Mouse (Mus musculus): ENCODE measurements around the gene Gcg. TPM values are rescaled to one million over a fixed set of nuclear protein-coding genes. Genes with fewer than 3 reads are reported as not detected.

The Gcg gene
- 0.23 and 0.60 TPM in 2 replicates for polyA plus RNA-seq (2015; fragmentation: Nextera tagmentation; extraction: Ambion mirVana)

- Histone ChIP-seq H3K4me1 (ENCODE audit: control insufficient read depth, insufficient read depth, low read length) (peaks cover 3% of the 10 kb centered on the region; the same call in 1 of the 2 replicates), H3K27me3 (ENCODE audit: control insufficient read depth, insufficient read depth, low read depth, low read length) (no peaks in the 10 kb centered on the region), H3K4me2 (ENCODE audit: low read length) (no peak within 1 kb of the TSS), H3K27ac (ENCODE audit: low read length) (no peak within 1 kb of the TSS), H3K9me3 (replicated peaks; ENCODE audit: control insufficient read depth, low read length, poor library complexity, severe bottlenecking) (no peaks in the 10 kb centered on the region), H3K36me3 (ENCODE audit: control insufficient read depth, insufficient read depth, low read length) (no peaks in the 10 kb centered on the region), H3K9ac (ENCODE audit: low read depth, low read length) (no peak within 1 kb of the TSS), H3K4me3 (ENCODE audit: low read depth, low read length) (no peak within 1 kb of the TSS)
- ATAC-seq: no peak
- 80% methylated on average over 9 of the region's 9 CpGs for WGBS
Observed at GRCm38 (mm10) chr2:62483550-62483949, at the start of gene Gcg. Gene Gcg (minus strand): TSS chr2:62483650.

GRCm38 (mm10) chr2:62531065-62531464, 47.6 kb upstream of the Gcg start:
- Histone ChIP-seq H3K4me1 (ENCODE audit: control insufficient read depth, insufficient read depth, low read length) (no peaks in the 10 kb centered on the region), H3K27me3 (ENCODE audit: control insufficient read depth, insufficient read depth, low read depth, low read length) (no peaks in the 10 kb centered on the region), H3K9me3 (replicated peaks; ENCODE audit: control insufficient read depth, low read length, poor library complexity, severe bottlenecking) (no peaks in the 10 kb centered on the region), H3K27ac (ENCODE audit: low read length) (no peak overlapping the region), H3K4me2 (ENCODE audit: low read length) (no peak overlapping the region), H3K4me3 (ENCODE audit: low read depth, low read length) (no peak overlapping the region), H3K9ac (ENCODE audit: low read depth, low read length) (no peak overlapping the region), H3K36me3 (ENCODE audit: control insufficient read depth, insufficient read depth, low read length) (no peaks in the 10 kb centered on the region)
- ATAC-seq: no peak
- 72% methylated on average over 1 of the region's 1 CpGs for WGBS

GRCm38 (mm10) chr2:62526399-62526798, 42.9 kb upstream of the Gcg start:
- H3K27ac ChIP-seq (ENCODE audit: low read length): no peak overlapping the region
- no peaks in the 10 kb centered on the region for H3K36me3 ChIP-seq (ENCODE audit: control insufficient read depth, insufficient read depth, low read length)
- no peak overlapping the region for H3K4me2 ChIP-seq (ENCODE audit: low read length)
- no peaks in the 10 kb centered on the region for H3K27me3 ChIP-seq (ENCODE audit: control insufficient read depth, insufficient read depth, low read depth, low read length)
- no peak overlapping the region for H3K9ac ChIP-seq (ENCODE audit: low read depth, low read length)
- H3K4me1 ChIP-seq (ENCODE audit: control insufficient read depth, insufficient read depth, low read length): no peaks in the 10 kb centered on the region
- ATAC-seq: no peak
- H3K9me3 ChIP-seq (replicated peaks; ENCODE audit: control insufficient read depth, low read length, poor library complexity, severe bottlenecking): no peaks in the 10 kb centered on the region
- H3K4me3 ChIP-seq (ENCODE audit: low read depth, low read length): no peak overlapping the region
- 91% methylated on average over 9 of the region's 9 CpGs for WGBS

GRCm38 (mm10) chr2:62517790-62518189, 34.3 kb upstream of the Gcg start:
- H3K36me3 ChIP-seq (ENCODE audit: control insufficient read depth, insufficient read depth, low read length): no peaks in the 10 kb centered on the region
- H3K9me3 ChIP-seq (replicated peaks; ENCODE audit: control insufficient read depth, low read length, poor library complexity, severe bottlenecking): no peaks in the 10 kb centered on the region
- no peak overlapping the region for H3K4me2 ChIP-seq (ENCODE audit: low read length)
- WGBS: 72% methylated on average over 2 of the region's 2 CpGs
- H3K9ac ChIP-seq (ENCODE audit: low read depth, low read length): no peak overlapping the region
- H3K4me3 ChIP-seq (ENCODE audit: low read depth, low read length): no peak overlapping the region
- no peak overlapping the region for H3K27ac ChIP-seq (ENCODE audit: low read length)
- ATAC-seq: no peak
- no peaks in the 10 kb centered on the region for H3K27me3 ChIP-seq (ENCODE audit: control insufficient read depth, insufficient read depth, low read depth, low read length)
- no peaks in the 10 kb centered on the region for H3K4me1 ChIP-seq (ENCODE audit: control insufficient read depth, insufficient read depth, low read length)

GRCm38 (mm10) chr2:62514477-62514876, 31.0 kb upstream of the Gcg start:
- no peaks in the 10 kb centered on the region for H3K9me3 ChIP-seq (replicated peaks; ENCODE audit: control insufficient read depth, low read length, poor library complexity, severe bottlenecking)
- H3K4me2 ChIP-seq (ENCODE audit: low read length): no peak overlapping the region
- no peaks in the 10 kb centered on the region for H3K27me3 ChIP-seq (ENCODE audit: control insufficient read depth, insufficient read depth, low read depth, low read length)
- ATAC-seq: no peak
- no peak overlapping the region for H3K9ac ChIP-seq (ENCODE audit: low read depth, low read length)
- H3K4me3 ChIP-seq (ENCODE audit: low read depth, low read length): no peak overlapping the region
- H3K4me1 ChIP-seq (ENCODE audit: control insufficient read depth, insufficient read depth, low read length): no peaks in the 10 kb centered on the region
- 90% methylated on average over 6 of the region's 6 CpGs for WGBS
- no peaks in the 10 kb centered on the region for H3K36me3 ChIP-seq (ENCODE audit: control insufficient read depth, insufficient read depth, low read length)
- no peak overlapping the region for H3K27ac ChIP-seq (ENCODE audit: low read length)

DNA sequence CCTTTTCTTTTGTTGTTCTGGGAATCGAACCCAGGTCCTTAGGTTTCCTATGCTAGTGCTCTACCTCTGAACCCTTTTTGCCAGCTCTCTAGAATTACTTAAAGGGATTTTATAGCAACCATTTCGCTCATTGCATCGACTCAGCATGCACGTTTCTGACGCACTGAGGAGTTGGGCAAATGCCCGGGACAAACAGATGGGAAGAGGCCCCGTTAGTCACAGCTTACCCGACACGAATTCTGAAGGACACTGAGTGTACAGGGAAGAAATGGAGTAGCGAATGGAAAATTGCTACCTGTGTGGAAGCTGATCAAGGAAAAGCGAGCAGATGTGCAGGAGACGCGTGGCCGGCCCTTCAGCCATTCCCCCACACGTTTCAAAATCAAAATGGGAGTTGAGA, 30.0 kb upstream of the Gcg start:
- H3K27ac ChIP-seq (ENCODE audit: low read length): no peak overlapping the region
- H3K36me3 ChIP-seq (ENCODE audit: control insufficient read depth, insufficient read depth, low read length): no peaks in the 10 kb centered on the region
- no peak for ATAC-seq
- WGBS: 91% methylated on average over 15 of the region's 15 CpGs
- no peak overlapping the region for H3K4me3 ChIP-seq (ENCODE audit: low read depth, low read length)
- no peaks in the 10 kb centered on the region for H3K4me1 ChIP-seq (ENCODE audit: control insufficient read depth, insufficient read depth, low read length)
- H3K9ac ChIP-seq (ENCODE audit: low read depth, low read length): no peak overlapping the region
- H3K4me2 ChIP-seq (ENCODE audit: low read length): no peak overlapping the region
- H3K9me3 ChIP-seq (replicated peaks; ENCODE audit: control insufficient read depth, low read length, poor library complexity, severe bottlenecking): no peaks in the 10 kb centered on the region
- H3K27me3 ChIP-seq (ENCODE audit: control insufficient read depth, insufficient read depth, low read depth, low read length): no peaks in the 10 kb centered on the region

- H3K9ac ChIP-seq (ENCODE audit: low read depth, low read length): no peak overlapping the region
- no peaks in the 10 kb centered on the region for H3K4me1 ChIP-seq (ENCODE audit: control insufficient read depth, insufficient read depth, low read length)
- no peak overlapping the region for H3K27ac ChIP-seq (ENCODE audit: low read length)
- no peaks in the 10 kb centered on the region for H3K27me3 ChIP-seq (ENCODE audit: control insufficient read depth, insufficient read depth, low read depth, low read length)
- no peak overlapping the region for H3K4me3 ChIP-seq (ENCODE audit: low read depth, low read length)
- H3K4me2 ChIP-seq (ENCODE audit: low read length): no peak overlapping the region
- ATAC-seq: no peak
- no peaks in the 10 kb centered on the region for H3K36me3 ChIP-seq (ENCODE audit: control insufficient read depth, insufficient read depth, low read length)
- no peaks in the 10 kb centered on the region for H3K9me3 ChIP-seq (replicated peaks; ENCODE audit: control insufficient read depth, low read length, poor library complexity, severe bottlenecking)
- 79% methylated on average over 5 of the region's 5 CpGs for WGBS
Observed at GRCm38 (mm10) chr2:62507130-62507529, 23.7 kb upstream of the Gcg start.

GRCm38 (mm10) chr2:62506441-62506840, 23.0 kb upstream of the Gcg start:
- no peak overlapping the region for H3K4me2 ChIP-seq (ENCODE audit: low read length)
- no peak for ATAC-seq
- H3K4me3 ChIP-seq (ENCODE audit: low read depth, low read length): no peak overlapping the region
- no peak overlapping the region for H3K27ac ChIP-seq (ENCODE audit: low read length)
- H3K27me3 ChIP-seq (ENCODE audit: control insufficient read depth, insufficient read depth, low read depth, low read length): no peaks in the 10 kb centered on the region
- 20% methylated on average over 2 of the region's 2 CpGs for WGBS
- no peaks in the 10 kb centered on the region for H3K36me3 ChIP-seq (ENCODE audit: control insufficient read depth, insufficient read depth, low read length)
- H3K9ac ChIP-seq (ENCODE audit: low read depth, low read length): no peak overlapping the region
- H3K4me1 ChIP-seq (ENCODE audit: control insufficient read depth, insufficient read depth, low read length): no peaks in the 10 kb centered on the region
- no peaks in the 10 kb centered on the region for H3K9me3 ChIP-seq (replicated peaks; ENCODE audit: control insufficient read depth, low read length, poor library complexity, severe bottlenecking)

- no peak overlapping the region for H3K4me2 ChIP-seq (ENCODE audit: low read length)
- 83% methylated on average over 4 of the region's 4 CpGs for WGBS
- no peaks in the 10 kb centered on the region for H3K27me3 ChIP-seq (ENCODE audit: control insufficient read depth, insufficient read depth, low read depth, low read length)
- no peaks in the 10 kb centered on the region for H3K4me1 ChIP-seq (ENCODE audit: control insufficient read depth, insufficient read depth, low read length)
- H3K9me3 ChIP-seq (replicated peaks; ENCODE audit: control insufficient read depth, low read length, poor library complexity, severe bottlenecking): no peaks in the 10 kb centered on the region
- no peak for ATAC-seq
- no peak overlapping the region for H3K27ac ChIP-seq (ENCODE audit: low read length)
- H3K36me3 ChIP-seq (ENCODE audit: control insufficient read depth, insufficient read depth, low read length): no peaks in the 10 kb centered on the region
- no peak overlapping the region for H3K9ac ChIP-seq (ENCODE audit: low read depth, low read length)
- no peak overlapping the region for H3K4me3 ChIP-seq (ENCODE audit: low read depth, low read length)
Observed at GRCm38 (mm10) chr2:62504269-62504796, 20.9 kb upstream of the Gcg start.
